Mouse (Mus musculus) heart, embryonic 11.5 days (tissue): ENCODE data around the gene Arhgap20. TPM values are rescaled to one million over a fixed set of nuclear protein-coding genes. Genes with fewer than 3 reads are reported as not detected.

Experiments
- ATAC-seq: fragments of 200-750 bp; cut with Nextera tagmentation; replicated peaks from 2 replicates; pipeline ENCODE4 v1.8.0; 2017; ENCODE audit warnings: moderate library complexity; ENCODE audit not compliant: insufficient number of reproducible peaks, low FRiP score, low TSS enrichment
- H3K27ac ChIP-seq: fragments of 300-500 bp; sonication (generic); 2 replicates; pipeline ENCODE4 v1.5.1; 2014; ENCODE audit warnings: mild to moderate bottlenecking, low read depth, low read length
- H3K27me3 ChIP-seq: fragments of 300-500 bp; sonication (generic); 2 replicates; pipeline ENCODE4 v1.6.1; 2014; ENCODE audit warnings: mild to moderate bottlenecking, low read length, mixed read lengths; ENCODE audit not compliant: control insufficient read depth, insufficient read depth
- H3K36me3 ChIP-seq: fragments of 300-500 bp; sonication (generic); 2 replicates; pipeline ENCODE4 v1.6.1; 2014; ENCODE audit warnings: mild to moderate bottlenecking, low read length, moderate library complexity, mixed read lengths; ENCODE audit not compliant: control insufficient read depth, insufficient read depth
- H3K4me1 ChIP-seq: fragments of 300-500 bp; sonication (generic); 2 replicates; pipeline ENCODE4 v1.6.1; 2014; ENCODE audit warnings: low read length; ENCODE audit not compliant: control insufficient read depth, insufficient read depth
- H3K4me2 ChIP-seq: fragments of 300-500 bp; sonication (generic); 2 replicates; pipeline ENCODE4 v1.6.1; 2014; ENCODE audit warnings: mild to moderate bottlenecking, moderate library complexity
- H3K4me3 ChIP-seq: fragments of 300-500 bp; sonication (generic); 2 replicates; pipeline ENCODE4 v1.5.1; 2014; ENCODE audit warnings: low read depth, low read length
- H3K9ac ChIP-seq: fragments of 300-500 bp; sonication (generic); 2 replicates; pipeline ENCODE4 v1.6.1; 2014; ENCODE audit warnings: mild to moderate bottlenecking, low read depth, low read length, moderate library complexity
- H3K9me3 ChIP-seq: fragments of 300-500 bp; sonication (generic); replicated peaks from 2 replicates; pipeline ENCODE4 v1.6.1; 2016; ENCODE audit warnings: low read length; ENCODE audit not compliant: control insufficient read depth
- WGBS: fragments of 180-500 bp; shearing (Covaris S2); extraction: QIAGEN DNeasy Blood & Tissue Kit; methylation state at CpG from one replicate; pipeline ENCODE4 v1.1.7; 2014; ENCODE audit not compliant: insufficient replicate concordance; 5-methylcytosine and 5-hydroxymethylcytosine counted together
- polyA plus RNA-seq: library from polyadenylated mRNA; unstranded; fragments of >200 nt; fragmentation: Nextera tagmentation; extraction: Ambion mirVana; gene quantifications from 2 replicates; pipeline ENCODE4 v1.2.1, GENCODE M21; 2014

Arhgap20 gene
- polyA plus RNA-seq, 1 experiment from 2014 or later, result 0.59 TPM

DNA sequence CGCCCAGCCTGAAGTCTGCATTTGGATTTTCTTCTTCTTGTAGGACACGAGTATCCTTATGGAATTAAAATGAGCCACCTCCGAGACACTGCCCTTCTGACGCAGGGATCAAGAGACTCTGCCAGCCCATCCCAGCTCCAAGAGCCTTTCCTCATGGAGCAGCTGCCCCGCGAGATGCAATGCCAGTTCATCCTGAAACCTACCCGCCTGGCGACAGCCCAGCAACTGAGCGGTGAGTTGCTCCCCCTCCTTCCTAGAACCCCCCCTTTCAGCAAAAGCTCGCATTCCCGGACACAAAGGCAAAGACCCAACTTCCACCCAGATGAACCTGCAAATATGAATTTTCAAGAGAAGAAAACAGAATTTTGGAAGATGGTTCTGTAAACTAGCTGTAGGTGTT, 66.5 kb downstream of the Arhgap20 start:
- no peaks in the 10 kb centered on the region for H3K36me3 ChIP-seq
- H3K27me3 ChIP-seq, result no peaks in the 10 kb centered on the region
- no peaks in the 10 kb centered on the region for H3K9me3 ChIP-seq
- H3K4me1 ChIP-seq, result no peaks in the 10 kb centered on the region
- ATAC-seq, result no peak
- H3K27ac ChIP-seq, result no peak overlapping the region
- no peak overlapping the region for H3K4me2 ChIP-seq
- H3K4me3 ChIP-seq, result no peak overlapping the region
- H3K9ac ChIP-seq, result no peak overlapping the region
- 80% methylated on average over 11 of the region's 11 CpGs for WGBS

- ATAC-seq, result no peak
- 81% methylated on average over 5 of the region's 5 CpGs for WGBS
Observed at GRCm38 (mm10) chr9:51832368-51832767, 67.2 kb downstream of the Arhgap20 start.

GRCm38 (mm10) chr9:51837716-51838115, 72.6 kb downstream of the Arhgap20 start:
- no peak overlapping the region for H3K9ac ChIP-seq
- no peak overlapping the region for H3K4me2 ChIP-seq
- H3K27me3 ChIP-seq, result no peaks in the 10 kb centered on the region
- no peak for ATAC-seq
- H3K27ac ChIP-seq, result no peak overlapping the region
- no peaks in the 10 kb centered on the region for H3K4me1 ChIP-seq
- H3K36me3 ChIP-seq, result no peaks in the 10 kb centered on the region
- H3K9me3 ChIP-seq, result no peaks in the 10 kb centered on the region
- H3K4me3 ChIP-seq, result no peak overlapping the region
- 68% methylated on average over 7 of the region's 7 CpGs for WGBS

More at GRCm38 (mm10) chr9:51832368-51832767, 67.2 kb downstream of the Arhgap20 start:
- Histone ChIP-seq H3K27ac (no peak overlapping the region), H3K9me3 (no peaks in the 10 kb centered on the region), H3K4me1 (no peaks in the 10 kb centered on the region), H3K4me2 (no peak overlapping the region), H3K36me3 (no peaks in the 10 kb centered on the region), H3K9ac (no peak overlapping the region), H3K27me3 (no peaks in the 10 kb centered on the region), H3K4me3 (no peak overlapping the region)

- Histone ChIP-seq H3K27ac (no peak overlapping the region), H3K4me3 (no peak overlapping the region), H3K27me3 (no peaks in the 10 kb centered on the region), H3K4me2 (no peak overlapping the region), H3K36me3 (no peaks in the 10 kb centered on the region), H3K9me3 (no peaks in the 10 kb centered on the region), H3K4me1 (no peaks in the 10 kb centered on the region), H3K9ac (no peak overlapping the region)
- ATAC-seq, result no peak
- 53% methylated on average over 4 of the region's 4 CpGs for WGBS
Observed at GRCm38 (mm10) chr9:51843216-51843615, 78.1 kb downstream of the Arhgap20 start.

GRCm38 (mm10) chr9:51845796-51846195, 80.7 kb downstream of the Arhgap20 start:
- Histone ChIP-seq H3K27ac (no peak overlapping the region), H3K4me1 (no peaks in the 10 kb centered on the region), H3K36me3 (no peaks in the 10 kb centered on the region), H3K4me3 (no peak overlapping the region), H3K27me3 (no peaks in the 10 kb centered on the region), H3K9me3 (no peaks in the 10 kb centered on the region), H3K4me2 (no peak overlapping the region), H3K9ac (no peak overlapping the region)
- ATAC-seq, result no peak
- WGBS, result 92% methylated on average over 10 of the region's 10 CpGs

DNA sequence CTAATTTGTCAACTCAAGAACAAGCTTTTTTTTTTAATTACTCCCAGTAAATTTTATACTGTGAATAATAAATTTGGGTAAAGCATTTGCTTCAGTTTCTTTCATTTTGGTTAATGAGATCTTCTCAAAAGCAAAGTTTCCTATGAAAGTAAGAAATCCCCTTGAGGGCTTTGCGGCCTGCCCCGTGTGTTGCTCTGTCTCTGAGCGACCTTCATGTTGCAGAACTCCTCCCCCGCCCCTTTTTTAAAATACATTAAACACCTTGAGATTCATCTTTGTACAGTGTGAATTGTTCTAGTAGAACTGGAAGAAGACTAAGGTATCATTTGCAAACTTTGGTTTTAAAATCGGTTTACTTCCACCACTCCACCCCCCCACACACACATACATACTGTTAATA, 88.6 kb downstream of the Arhgap20 start:
- Histone ChIP-seq H3K4me1 (no peaks in the 10 kb centered on the region), H3K4me2 (no peak overlapping the region), H3K9ac (no peak overlapping the region), H3K4me3 (no peak overlapping the region), H3K9me3 (no peaks in the 10 kb centered on the region), H3K27ac (no peak overlapping the region), H3K36me3 (no peaks in the 10 kb centered on the region), H3K27me3 (no peaks in the 10 kb centered on the region)
- 91% methylated on average over 5 of the region's 5 CpGs for WGBS
- ATAC-seq, result no peak

DNA sequence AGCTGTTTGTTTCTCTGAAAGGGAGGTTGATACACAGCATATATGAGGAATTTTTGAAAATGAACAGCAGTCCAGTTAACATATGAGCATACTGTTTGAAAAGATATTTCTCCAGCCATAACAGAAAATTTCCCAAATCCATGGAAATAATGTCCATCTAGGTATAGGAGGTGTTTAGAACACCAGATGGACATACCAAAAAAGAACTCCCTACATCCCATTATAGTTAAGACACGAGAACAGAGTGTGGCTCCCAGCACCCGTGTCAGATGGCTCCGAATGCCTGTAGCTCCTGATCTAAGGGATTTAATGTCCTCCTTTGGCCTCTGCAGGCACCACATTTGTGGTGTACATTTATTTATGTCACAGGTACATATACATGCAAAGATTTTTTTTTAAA, 99.1 kb downstream of the Arhgap20 start:
- 80% methylated on average over 3 of the region's 3 CpGs for WGBS
- H3K4me2 ChIP-seq, result no peak overlapping the region
- no peaks in the 10 kb centered on the region for H3K4me1 ChIP-seq
- H3K27ac ChIP-seq, result no peak overlapping the region
- H3K36me3 ChIP-seq, result no peaks in the 10 kb centered on the region
- ATAC-seq, result no peak
- no peaks in the 10 kb centered on the region for H3K27me3 ChIP-seq
- H3K9ac ChIP-seq, result no peak overlapping the region
- H3K9me3 ChIP-seq, result no peaks in the 10 kb centered on the region
- no peak overlapping the region for H3K4me3 ChIP-seq

GRCm38 (mm10) chr9:51866634-51867033, 101.5 kb downstream of the Arhgap20 start:
- no peak for ATAC-seq
- Histone ChIP-seq H3K27me3 (no peaks in the 10 kb centered on the region), H3K4me3 (no peak overlapping the region), H3K27ac (no peak overlapping the region), H3K9ac (no peak overlapping the region), H3K4me1 (no peaks in the 10 kb centered on the region), H3K4me2 (no peak overlapping the region), H3K36me3 (no peaks in the 10 kb centered on the region), H3K9me3 (no peaks in the 10 kb centered on the region)
- 52% methylated on average over 4 of the region's 4 CpGs for WGBS

- WGBS, result 80% methylated on average over 4 of the region's 4 CpGs
- Histone ChIP-seq H3K4me2 (no peak overlapping the region), H3K9ac (no peak overlapping the region), H3K4me1 (no peaks in the 10 kb centered on the region), H3K27ac (no peak overlapping the region), H3K36me3 (no peaks in the 10 kb centered on the region), H3K9me3 (no peaks in the 10 kb centered on the region), H3K4me3 (no peak overlapping the region), H3K27me3 (no peaks in the 10 kb centered on the region)
- ATAC-seq, result no peak
Observed at GRCm38 (mm10) chr9:51869056-51869455, 103.9 kb downstream of the Arhgap20 start.
